Mouse (Mus musculus) CD4-positive, CD25-positive, alpha-beta regulatory T cell, adult 2 months (primary cell): ENCODE results near the gene Ubap2.

ENCODE experiments used
- DNase-seq: peaks from one replicate; pipeline ENCODE4 v3.0.0-alpha.2; 2012; ENCODE audit warnings: low read depth, low spot score

Gene Ubap2

DNA sequence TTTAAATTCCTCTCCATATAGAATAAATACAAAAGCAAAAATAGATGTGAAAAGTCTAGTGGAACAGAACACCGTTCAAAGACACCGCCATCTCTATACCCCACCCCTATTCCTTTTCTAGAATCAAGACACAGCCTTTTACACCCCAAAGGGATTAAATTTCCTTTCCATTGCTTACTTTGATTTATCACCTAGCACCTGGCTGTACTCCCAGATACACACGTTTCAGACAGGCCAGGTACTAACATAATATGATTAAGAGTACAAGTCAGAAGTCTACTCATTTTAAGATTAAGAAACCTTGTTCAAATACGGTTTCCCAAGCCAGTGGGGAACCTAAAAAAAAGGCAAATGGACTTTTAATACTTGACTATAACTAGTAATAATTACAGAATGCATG is 8.6 kb downstream of the Ubap2 start:
- no peak for DNase-seq

DNA sequence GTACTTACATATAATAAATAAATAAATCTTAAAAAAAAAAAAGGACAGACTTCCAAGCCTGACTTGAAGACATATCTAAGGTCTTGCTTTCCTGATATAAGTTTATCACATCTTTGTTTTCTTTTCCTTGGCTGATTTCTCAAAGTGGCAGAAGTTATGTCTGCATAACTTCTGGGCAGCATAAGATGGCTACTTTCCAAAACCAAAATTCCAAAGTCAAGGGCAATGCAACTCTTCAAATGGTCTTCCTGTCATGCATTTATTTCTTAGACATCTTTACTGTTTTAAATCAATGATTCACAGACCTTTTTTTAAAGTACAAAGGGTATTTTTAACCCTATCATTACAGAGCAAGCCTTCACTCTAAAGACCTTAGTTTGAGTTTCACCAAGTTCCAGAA is 14.3 kb downstream of the Ubap2 start:
- DNase-seq, result no peak

DNA sequence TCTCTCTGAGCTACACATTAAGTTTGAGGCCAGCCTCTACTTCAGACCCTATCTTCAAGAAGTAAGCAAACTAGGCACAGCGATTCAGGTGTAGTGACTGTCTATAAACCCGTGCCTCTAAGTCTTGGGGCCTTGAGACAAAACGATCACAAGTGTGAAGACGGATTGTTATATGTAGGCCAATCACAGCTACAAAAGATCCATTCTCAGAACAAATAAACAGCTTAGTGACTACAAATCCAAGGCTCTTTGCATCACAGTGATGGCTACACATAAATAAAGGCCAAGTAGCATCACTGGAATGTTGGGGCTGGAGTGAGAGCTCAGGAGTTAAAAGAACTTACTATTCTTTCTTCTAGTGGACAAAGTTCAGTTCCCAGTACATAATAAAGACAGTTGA is 15.9 kb downstream of the Ubap2 start:
- DNase-seq, result no peak

DNA sequence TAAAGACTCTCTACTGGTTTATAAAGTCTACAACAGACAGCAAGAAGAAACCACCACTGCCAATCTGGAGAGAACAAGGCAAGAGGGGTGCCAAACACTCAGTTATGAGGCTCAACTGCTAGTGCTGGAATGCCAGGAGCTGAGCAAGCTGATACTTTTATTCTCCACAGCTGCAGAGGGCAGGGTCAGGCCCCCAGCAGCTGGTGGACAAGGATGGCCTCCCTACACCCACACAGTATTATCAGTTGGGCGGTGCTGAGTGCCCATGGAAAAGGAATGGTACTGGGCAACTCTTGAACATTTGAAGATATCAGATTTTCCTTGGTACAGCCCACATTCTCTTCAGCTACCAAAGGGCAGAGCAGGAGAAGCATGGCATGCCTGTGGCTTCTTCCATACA is 17.2 kb downstream of the Ubap2 start:
- DNase-seq, result no peak

DNA sequence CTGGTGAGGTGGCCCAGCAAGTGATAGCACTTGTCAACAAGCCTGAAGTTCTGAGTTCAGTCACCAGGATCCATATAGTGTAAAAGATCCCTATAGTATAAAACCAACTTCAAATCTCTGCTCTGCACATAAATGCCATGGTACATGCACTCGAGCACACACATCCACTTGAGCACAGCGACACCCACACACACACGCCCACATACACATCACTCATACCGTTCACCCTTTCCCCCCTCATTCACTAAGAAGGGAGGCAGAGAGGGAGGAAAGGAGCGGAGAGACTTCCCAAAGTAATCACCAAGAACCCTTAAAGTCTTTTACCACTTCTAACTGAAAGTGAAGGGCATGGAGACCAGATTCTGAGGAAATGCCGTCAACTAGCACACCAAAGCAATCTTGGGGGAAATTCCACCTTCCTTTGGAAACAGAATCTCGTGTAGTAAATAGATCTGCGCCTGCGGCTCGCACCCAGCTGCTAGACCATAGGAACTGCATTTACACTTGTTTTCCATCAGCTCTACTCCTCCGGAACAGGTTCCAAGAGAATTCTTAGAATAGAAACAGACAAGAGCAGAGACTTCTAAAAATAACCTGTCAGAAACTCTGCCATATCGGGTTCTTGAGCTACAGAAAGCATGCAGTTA is 19.3 kb downstream of the Ubap2 start:
- DNase-seq, result peak; percentile 40

DNA sequence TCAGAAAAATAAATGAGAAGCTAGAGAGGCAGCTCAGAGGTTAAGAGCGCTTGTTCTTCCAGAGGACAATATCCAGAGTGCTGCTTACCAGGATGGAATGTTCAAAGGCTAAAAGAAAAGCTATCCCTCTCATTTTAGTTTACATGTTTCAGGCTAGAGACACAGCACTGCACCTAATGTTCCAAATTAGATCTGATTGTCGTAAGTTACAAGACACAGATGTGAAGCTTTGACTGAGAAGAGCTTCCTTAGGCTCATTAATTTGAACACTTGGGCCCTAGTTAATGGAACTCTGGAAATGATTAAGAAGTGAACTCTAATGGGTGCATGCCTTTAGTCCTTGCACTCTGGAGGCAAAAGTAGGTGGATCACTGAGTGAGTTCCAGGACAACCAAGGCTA is 21.2 kb downstream of the Ubap2 start:
- DNase-seq, result no peak

DNA sequence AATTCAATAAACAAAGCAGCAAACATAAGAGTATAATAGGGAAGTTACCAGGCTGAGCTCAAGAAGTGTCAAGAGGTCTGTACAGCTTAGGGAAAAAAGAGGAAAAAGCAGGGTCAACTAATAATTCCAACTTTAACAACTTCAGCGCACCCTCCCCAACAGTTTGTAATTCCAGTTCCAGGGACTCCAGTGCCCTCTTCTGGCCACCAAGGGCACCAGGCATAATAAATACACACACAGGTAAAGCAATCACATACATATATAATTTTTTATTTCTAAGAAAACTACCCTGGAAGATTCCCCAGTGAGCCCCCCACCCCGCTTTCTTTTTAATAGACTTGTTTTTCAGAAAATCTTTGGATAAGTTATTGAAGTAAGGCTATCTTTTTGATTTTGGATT is 29.5 kb downstream of the Ubap2 start:
- DNase-seq, result peak; percentile 24

DNA sequence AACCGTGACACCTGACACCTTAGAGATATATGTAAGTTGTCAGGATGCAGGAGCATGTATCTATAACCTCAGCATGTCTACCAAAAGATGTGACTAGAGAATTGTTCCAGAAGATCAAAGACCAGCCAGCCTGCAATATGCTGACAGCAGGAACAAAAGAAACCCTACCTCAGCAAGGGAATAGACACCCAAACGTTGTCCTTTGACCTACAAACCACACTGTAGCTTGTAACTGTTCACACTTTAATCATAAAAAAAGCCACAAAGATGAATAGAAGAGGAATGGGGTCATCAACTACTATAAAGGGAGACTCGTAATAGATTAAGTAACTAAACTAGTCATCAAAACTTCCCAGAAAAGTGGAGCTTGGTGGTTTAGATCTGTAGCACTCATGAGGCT is 34.0 kb downstream of the Ubap2 start:
- peak; percentile 6 for DNase-seq

DNA sequence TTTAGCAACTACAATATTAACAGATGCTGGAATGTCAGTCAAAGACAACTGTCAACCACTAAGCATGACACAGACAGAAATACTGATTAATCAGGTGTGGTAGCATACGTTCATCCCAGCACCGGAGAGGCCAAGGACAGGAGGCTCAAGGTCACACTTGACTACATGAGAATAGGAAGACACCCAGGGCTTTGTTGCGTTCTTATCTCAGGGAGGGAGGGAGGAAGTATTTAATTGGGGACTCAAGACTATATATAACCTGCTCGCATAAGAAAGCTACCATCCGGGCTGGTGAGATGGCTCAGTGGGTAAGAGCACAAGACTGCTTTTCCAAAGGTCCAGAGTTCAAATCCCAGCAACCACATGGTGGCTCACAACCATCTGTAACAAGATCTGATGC is 39.3 kb downstream of the Ubap2 start:
- no peak for DNase-seq

DNA sequence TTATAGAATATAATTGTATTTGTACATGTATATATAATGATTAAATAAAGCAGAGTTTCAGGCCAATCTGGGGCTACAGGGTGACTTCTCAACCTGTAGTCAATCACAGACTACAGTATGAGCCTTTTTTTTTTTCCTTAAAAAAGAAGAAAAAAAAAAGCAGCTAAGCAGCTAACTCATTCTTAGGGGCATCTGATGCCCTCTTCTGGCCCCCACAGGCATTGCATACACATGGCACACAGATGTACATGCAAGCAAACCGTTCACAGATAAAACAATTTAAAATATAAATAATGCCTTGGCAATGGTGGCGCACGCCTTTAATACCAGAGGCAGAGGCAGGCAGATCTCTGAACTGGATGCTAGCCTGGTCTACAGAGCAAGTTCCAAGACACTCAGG is 48.6 kb downstream of the Ubap2 start:
- peak; percentile 72 for DNase-seq

DNA sequence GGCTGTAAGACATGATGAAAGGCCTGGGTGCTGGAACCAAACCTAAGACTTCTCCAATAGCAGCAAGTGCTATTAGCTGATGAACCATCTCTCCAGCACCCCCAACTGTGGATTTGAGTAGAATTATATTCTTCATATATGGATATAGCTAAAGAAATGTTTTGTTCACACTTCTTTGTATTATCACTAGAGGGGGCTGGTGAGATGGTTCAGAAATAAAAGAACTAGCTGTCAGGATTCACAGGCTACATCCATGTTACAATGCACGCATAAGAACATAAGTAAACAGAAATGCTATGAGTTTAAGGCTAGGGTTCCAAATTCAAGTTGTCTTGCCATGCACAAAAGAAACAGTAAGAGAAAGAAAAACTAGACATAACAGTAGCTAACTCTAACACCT is 49.5 kb downstream of the Ubap2 start:
- peak; percentile 40 for DNase-seq

DNA sequence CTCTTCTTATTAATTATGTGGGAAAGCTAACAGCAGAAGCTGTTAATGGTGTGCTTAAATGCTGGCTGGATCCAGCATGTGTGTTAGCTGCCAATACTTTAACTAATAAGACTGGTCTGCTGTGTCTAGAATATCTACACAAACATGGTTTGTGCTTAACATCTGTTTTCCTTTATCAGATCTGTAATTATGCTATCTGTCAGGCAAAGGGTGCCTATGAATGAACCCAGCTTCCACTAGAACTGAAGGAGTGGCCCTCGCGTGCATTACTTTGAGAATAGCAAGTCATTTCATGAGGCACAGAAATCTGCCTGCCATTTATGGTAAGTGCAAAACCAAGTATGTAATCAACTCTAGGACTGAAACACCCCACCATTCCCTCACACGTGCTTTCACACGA is 66.9 kb downstream of the Ubap2 start:
- no peak for DNase-seq

DNA sequence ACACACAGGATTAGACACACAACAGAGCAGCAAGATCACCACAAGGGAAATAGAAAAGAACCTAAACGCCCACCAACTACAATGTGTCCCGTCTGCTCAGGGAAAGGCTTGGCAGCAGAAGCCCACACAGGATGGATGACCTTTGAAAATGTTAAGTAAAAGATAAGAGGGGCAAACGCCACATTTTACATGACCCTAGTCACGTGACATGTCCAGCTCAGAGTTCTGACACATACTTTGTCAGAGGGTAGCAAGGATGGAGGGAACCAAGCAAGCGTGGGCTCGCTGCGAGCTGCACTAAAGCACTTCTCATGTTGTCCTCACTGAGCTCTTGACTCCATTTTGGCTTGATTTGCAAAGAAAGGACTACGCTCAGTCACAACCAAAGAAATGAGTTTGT is 69.2 kb downstream of the Ubap2 start:
- DNase-seq, result no peak

DNA sequence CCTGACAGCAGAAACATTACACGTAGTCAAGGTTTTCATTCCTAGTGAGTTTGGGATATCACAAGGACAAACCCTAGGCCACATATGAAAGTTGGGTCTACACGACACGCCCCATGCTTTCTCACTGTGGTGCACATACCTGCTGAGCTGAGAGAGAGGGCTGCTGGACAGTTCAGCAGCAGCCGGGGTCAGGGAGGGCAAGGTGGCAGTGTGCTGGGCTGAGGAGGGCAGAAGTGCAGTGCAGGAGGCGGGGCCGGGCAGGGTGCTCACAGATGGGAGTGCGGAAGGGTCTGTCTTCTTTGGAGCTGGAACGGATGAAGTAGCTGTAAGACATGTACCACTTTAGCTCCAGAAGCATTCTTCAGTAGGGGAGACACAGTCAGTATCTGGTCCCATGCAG is 72.8 kb downstream of the Ubap2 start:
- no peak for DNase-seq

DNA sequence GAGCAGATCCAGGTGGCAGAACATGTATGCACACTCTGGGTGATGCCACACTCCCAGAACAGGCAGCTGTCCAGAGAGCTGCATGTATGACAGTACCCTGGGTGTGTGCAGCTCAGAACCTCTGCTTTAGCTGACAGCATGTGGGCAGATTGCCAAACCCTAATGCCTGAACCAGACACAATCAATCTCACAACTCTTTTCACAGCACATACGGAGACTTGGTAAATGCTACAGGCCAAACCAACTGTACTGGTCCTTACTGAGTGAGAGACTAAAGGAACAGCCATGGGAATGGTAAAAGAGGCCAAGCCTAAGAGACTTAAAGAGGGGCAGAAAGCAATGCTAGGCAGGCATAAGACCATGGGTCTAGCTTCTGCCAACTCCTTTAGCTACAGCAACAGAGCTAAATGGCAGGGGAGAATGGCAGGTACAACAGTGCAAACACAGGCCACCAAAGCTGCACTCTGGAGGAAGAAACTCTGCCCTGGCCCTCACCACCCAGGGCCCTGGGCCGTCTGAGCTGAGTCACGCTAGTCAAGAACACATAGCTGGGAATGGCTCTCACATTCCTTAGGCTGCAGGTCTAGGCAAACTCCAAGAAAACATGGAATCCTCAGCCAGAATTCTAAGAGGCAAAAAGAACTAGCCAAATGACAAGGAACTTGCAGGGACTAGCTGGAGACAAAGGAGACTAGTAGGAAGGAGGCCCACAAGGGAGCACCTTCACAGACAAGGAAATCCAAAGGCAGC is 77.9 kb downstream of the Ubap2 start:
- DNase-seq, result no peak

DNA sequence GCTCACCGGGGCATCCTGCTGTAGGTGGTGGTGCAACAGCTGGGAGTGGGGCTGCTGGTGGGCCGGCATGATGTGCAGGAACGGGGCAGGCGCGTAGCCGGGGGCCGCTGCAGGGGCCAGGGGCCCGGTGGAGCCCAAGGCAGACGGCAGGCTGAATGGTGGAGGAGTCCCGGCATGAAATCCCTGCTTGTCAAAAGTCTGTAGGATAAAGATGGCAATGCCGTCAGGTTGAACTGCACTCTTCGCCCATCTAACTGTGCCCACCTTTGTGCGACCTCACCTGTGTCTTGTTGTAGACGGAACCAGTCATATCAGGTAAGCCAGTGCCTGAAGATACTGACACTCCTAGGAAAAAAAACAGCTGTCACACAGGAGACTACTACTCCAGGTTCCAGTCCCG is 79.6 kb downstream of the Ubap2 start:
- no peak for DNase-seq

DNA sequence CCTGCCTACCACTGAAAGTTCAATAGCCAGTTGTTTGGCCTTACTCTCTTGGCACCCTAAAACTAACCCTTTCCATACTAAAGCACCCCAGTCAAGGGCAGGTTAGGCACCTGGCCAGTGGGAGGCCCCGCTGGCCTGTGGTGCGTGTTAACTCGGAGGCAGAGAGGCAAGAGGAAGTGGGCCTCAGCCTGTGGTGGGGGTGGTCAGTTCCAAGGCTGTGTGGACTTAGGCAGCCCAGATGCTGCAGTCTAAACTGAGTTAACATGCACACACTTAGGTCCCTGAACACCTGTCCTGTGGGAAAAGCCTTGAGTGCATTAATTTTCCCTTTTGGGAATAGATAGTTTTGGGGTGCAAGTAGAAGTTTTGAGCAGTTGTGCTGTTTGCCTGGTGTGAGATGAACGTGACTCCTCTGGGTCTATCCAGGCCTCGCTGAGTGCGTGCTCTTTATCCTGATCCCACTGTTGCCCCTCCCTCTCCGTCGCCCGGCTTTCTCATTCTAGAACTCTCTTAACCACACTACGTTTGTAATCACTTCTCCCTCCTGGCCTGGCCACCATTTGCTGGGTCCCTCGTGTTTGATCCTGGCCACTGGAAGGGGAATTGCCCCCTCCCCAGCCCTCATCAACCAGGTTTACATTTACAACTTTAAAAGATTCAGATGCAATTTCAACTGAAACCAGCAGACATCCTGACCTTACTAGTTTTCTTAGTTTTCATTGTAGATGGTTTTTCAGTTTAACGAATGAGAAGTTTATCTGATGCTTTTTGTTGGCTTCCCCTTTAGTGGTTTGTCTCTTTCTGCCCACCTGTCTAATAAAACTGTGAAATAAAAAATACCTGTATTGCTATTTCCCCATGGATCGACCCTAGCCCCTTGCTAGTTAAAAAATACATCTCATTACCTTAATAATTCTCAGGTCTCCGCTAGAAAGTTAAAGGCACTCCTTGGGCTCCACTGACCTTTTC is 82.1 kb downstream of the Ubap2 start:
- no peak for DNase-seq

DNA sequence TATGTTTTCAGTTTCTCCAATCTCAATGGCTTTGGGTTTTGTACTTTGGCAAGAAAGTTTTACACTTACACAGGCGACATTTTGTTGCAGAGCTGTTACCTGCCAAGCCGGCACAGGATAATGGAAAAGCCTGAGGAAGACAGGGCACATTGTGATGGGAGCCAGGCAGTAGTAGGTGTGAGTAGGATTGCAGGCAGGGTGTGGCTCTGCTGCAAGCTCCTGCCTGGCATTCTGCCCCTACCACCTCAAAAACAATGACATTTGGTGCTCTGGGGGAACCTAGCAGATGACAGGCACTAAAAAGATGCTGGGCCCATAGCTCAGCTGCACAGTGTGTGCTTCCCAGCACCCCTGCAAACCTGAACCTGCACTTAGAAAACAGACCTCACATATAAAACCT is 85.1 kb downstream of the Ubap2 start:
- no peak for DNase-seq

DNA sequence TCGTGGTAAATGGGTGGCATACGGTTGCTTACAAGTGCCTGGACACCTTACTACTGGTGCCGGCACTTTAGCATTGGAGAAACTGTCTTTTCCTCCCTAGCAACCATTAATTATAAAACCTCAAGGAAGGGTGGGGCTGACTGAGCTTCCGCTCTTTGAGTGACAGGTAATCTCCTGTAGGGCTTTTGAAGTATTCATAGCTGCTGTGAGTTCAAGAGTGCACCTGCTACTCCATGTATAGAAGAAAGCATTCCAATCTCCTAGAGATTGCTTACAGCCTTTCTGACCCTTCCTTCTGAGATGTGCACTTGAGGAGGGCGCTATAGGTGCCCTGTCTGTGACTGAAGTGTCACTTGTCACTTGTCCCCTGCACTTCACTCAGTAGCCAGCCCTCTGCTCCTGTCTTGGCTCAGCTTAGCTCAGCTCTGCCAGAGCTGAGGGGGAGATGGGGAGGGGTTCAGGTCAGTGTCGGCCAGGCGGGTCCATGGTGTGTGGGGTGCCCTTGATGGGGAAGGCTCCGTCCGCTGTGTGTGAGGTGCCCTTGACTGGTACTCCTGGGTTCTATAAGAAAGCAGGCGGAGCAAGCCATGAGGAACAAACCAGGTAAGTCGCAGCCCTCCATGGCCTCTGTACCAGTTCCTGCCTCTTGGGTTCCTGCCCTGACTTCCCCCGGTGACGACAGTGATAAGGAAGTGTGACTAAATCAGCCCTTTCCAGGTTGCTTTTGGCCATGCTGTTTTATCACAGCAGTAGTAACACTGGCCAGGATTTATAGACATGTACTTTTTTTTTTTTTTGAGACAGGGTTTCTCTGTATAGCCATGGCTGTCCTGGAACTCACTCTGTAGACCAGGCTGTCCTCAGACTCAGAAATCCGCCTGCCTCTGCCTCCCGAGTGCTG is 94.9 kb downstream of the Ubap2 start:
- DNase-seq, result peak; percentile 22

DNA sequence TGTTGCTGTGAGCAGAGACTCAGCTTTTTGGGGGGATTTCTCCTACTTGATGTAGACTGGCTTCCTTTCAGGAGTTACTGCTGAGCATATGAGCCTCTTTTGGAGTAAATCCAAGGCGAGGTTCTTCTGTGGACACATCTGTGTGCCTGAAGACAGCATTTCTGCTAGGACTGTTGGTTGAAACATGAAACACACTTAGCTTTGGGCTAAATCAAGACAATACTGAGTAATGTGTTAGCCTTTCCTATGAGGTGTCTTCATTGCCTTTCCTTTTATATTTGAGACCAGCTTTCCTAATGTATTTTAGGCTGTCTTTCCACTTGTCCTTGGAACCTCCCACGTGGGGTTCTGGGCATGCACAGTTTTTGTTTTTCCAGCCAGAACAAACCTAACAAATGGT is 100.3 kb downstream of the Ubap2 start:
- DNase-seq, result no peak

DNA sequence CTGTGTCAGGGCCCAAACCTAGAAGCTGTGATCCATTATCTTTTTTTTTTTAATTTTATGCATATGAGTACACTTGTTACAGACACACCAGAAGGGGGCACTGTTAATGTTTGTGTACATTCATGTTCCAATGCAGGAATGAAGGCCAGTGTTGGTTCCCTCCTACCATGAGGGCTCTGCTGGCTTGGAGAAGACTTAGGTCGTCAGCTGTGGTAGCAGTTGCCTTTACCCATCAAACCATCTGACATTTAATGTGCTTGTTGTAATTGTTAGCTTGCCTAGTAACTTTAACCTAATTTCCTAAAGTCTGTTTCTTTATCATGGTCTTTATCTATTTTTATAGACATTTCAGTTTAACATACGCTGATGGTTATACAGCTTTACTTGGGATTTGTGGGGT is 104.0 kb downstream of the Ubap2 start:
- DNase-seq, result no peak
